Mouse (Mus musculus) forebrain, postnatal 0 days (tissue): Measurements from ENCODE around the gene Olfr710. TPM values are rescaled to one million over a fixed set of nuclear protein-coding genes. Genes with fewer than 3 reads are reported as not detected.
A peak's percentile ranks its signal among the peaks of the same experiment; 100 is the strongest.
"Not testable (repeated sequence)": the region's sequence is repeated elsewhere in the genome, so short reads cannot be mapped to it uniquely, and the experiment has no call there.

ENCODE experiments used
- ATAC-seq: fragments of 200-750 bp; cut with Nextera tagmentation; 2 replicates; pipeline ENCODE4 v1.8.0; 2017; ENCODE audit warnings: mild to moderate bottlenecking, moderate library complexity
- DNase-seq: peaks from one replicate; pipeline ENCODE4 v3.0.0-alpha.2; 2015
- H3K27ac ChIP-seq: fragments of 300-500 bp; sonication (generic); 2 replicates; pipeline ENCODE4 v1.5.1; 2014; ENCODE audit warnings: low read depth, mild to moderate bottlenecking, antibody characterized with exemption, low read length, moderate library complexity, mixed read lengths
- H3K27me3 ChIP-seq: fragments of 300-500 bp; sonication (generic); 2 replicates; pipeline ENCODE4 v1.6.1; 2014; ENCODE audit warnings: mild to moderate bottlenecking, low read length, mixed read lengths; ENCODE audit not compliant: insufficient read depth
- H3K36me3 ChIP-seq: fragments of 300-500 bp; sonication (generic); 2 replicates; pipeline ENCODE4 v1.6.1; 2014; ENCODE audit warnings: mild to moderate bottlenecking, moderate library complexity; ENCODE audit not compliant: insufficient read depth
- H3K4me1 ChIP-seq: fragments of 300-500 bp; sonication (generic); 2 replicates; pipeline ENCODE4 v1.6.1; 2014; ENCODE audit warnings: antibody characterized with exemption; ENCODE audit not compliant: insufficient read depth
- H3K4me2 ChIP-seq: fragments of 300-500 bp; sonication (generic); 2 replicates; pipeline ENCODE4 v1.6.1; 2014; ENCODE audit warnings: low read depth, mild to moderate bottlenecking, moderate library complexity
- H3K4me3 ChIP-seq: fragments of 300-500 bp; sonication (generic); 2 replicates; pipeline ENCODE4 v1.5.1; 2014; ENCODE audit warnings: low read depth, low read length, mixed read lengths
- H3K9ac ChIP-seq: fragments of 300-500 bp; sonication (generic); 2 replicates; pipeline ENCODE4 v1.6.1; 2014; ENCODE audit warnings: mild to moderate bottlenecking
- H3K9me3 ChIP-seq: fragments of 300-500 bp; sonication (generic); 2 replicates; pipeline ENCODE4 v1.6.1; 2016; ENCODE audit warnings: low read length
- CTCF ChIP-seq: sonication (generic); IDR thresholded peaks from 2 replicates; pipeline ENCODE4 v1.5.1; 2016; ENCODE audit warnings: antibody characterized with exemption, control low read depth, low read depth
- WGBS: fragments of 180-500 bp; shearing (Covaris S2); extraction: QIAGEN DNeasy Blood & Tissue Kit; methylation state at CpG from one replicate; pipeline ENCODE4 v1.1.7; 2014; 5-methylcytosine and 5-hydroxymethylcytosine counted together
- polyA plus RNA-seq: library from polyadenylated mRNA; unstranded; fragments of >200 nt; fragmentation: Nextera tagmentation; extraction: Ambion mirVana; gene quantifications from 2 replicates; pipeline ENCODE4 v1.2.1, GENCODE M21; 2015
- total RNA-seq: library from RNA; depleted of rRNA; stranded (reverse); fragments of >200 nt; gene quantifications from 2 replicates; pipeline ENCODE4 v1.2.3, GENCODE M21; 2014; rRNA removed

Olfr710 gene
- total RNA-seq: not detected in 2 replicates
- polyA plus RNA-seq: not detected in 2 replicates

GRCm38 (mm10) chr7:106948212-106948611 is at the start of gene Olfr710:
Olfr710 (minus strand) TSS chr7:106948312.
- 80% methylated on average over 3 of the region's 3 CpGs for WGBS
- Histone ChIP-seq H3K27ac (no peak within 1 kb of the TSS), H3K27me3 (no peaks in the 10 kb centered on the region)

GRCm38 (mm10) chr7:106985236-106985635 is 37.1 kb upstream of the Olfr710 start:
- Histone ChIP-seq H3K36me3 (no peaks in the 10 kb centered on the region), H3K4me1 (no peaks in the 10 kb centered on the region), H3K9me3 (no peaks in the 10 kb centered on the region), H3K27ac (no peak overlapping the region), H3K4me2 (no peak overlapping the region), H3K27me3 (no peaks in the 10 kb centered on the region), H3K9ac (no peak overlapping the region), H3K4me3 (no peak overlapping the region)
- 91% methylated on average over 3 of the region's 3 CpGs for WGBS
- ATAC-seq: no peak
- TF ChIP-seq CTCF: no peak
- no peak for DNase-seq

More at GRCm38 (mm10) chr7:106948212-106948611, at the start of gene Olfr710:
- DNase-seq: no peak
- H3K4me2 ChIP-seq: no peak within 1 kb of the TSS
- H3K36me3 ChIP-seq: no peaks in the 10 kb centered on the region
- no peak for TF ChIP-seq CTCF
- no peaks in the 10 kb centered on the region for H3K4me1 ChIP-seq
- ATAC-seq: no peak
- H3K9ac ChIP-seq: no peak within 1 kb of the TSS
- no peaks in the 10 kb centered on the region for H3K9me3 ChIP-seq
- H3K4me3 ChIP-seq: no peak within 1 kb of the TSS

- Histone ChIP-seq H3K4me3 (no peak within 1 kb of the TSS), H3K4me1 (no peaks in the 10 kb centered on the region), H3K36me3 (no peaks in the 10 kb centered on the region), H3K9ac (no peak within 1 kb of the TSS), H3K4me2 (no peak within 1 kb of the TSS), H3K27me3 (no peaks in the 10 kb centered on the region), H3K27ac (no peak within 1 kb of the TSS), H3K9me3 (no peaks in the 10 kb centered on the region)
- DNase-seq (no peak), ATAC-seq (no peak)
- 64% methylated on average over 1 of the region's 1 CpGs for WGBS
- TF ChIP-seq CTCF: no peak
Measured at GRCm38 (mm10) chr7:106975353-106975752, 27.2 kb upstream of the Olfr710 start, which contains the start of gene Olfr711. Olfr711 (minus strand) TSS chr7:106975453.

- H3K9ac ChIP-seq: not testable (repeated sequence)
- 0 out of 2 replicates have a peak, but pooled peaks have one; percentile 2 for TF ChIP-seq CTCF
Measured at GRCm38 (mm10) chr7:106967503-106967902, 19.4 kb upstream of the Olfr710 start.

GRCm38 (mm10) chr7:106963837-106964236 is 15.7 kb upstream of the Olfr710 start, which contains the start of gene Olfr6:
Olfr6 (minus strand) TSS chr7:106963937.
- DNase-seq: no peak
- Histone ChIP-seq H3K27ac (no peak within 1 kb of the TSS), H3K4me2 (no peak within 1 kb of the TSS), H3K36me3 (no peaks in the 10 kb centered on the region), H3K9ac (no peak within 1 kb of the TSS), H3K9me3 (no peaks in the 10 kb centered on the region), H3K4me3 (no peak within 1 kb of the TSS), H3K4me1 (no peaks in the 10 kb centered on the region), H3K27me3 (no peaks in the 10 kb centered on the region)
- ATAC-seq: no peak
- 92% methylated on average over 1 of the region's 1 CpGs for WGBS
- no peak for TF ChIP-seq CTCF

More at GRCm38 (mm10) chr7:106967503-106967902, 19.4 kb upstream of the Olfr710 start:
- not testable (repeated sequence) for H3K4me3 ChIP-seq, H3K36me3 ChIP-seq, H3K27me3 ChIP-seq, H3K4me1 ChIP-seq, H3K27ac ChIP-seq, H3K9me3 ChIP-seq, H3K4me2 ChIP-seq, DNase-seq, ATAC-seq

GRCm38 (mm10) chr7:106932119-106932518 is 16.0 kb downstream of the Olfr710 start, which contains the start of gene Olfr709-ps1:
Olfr709-ps1 (minus strand) TSS chr7:106932219.
- H3K9me3 ChIP-seq: no peaks in the 10 kb centered on the region
- H3K4me2 ChIP-seq: no peak within 1 kb of the TSS
- H3K4me1 ChIP-seq: no peaks in the 10 kb centered on the region
- H3K36me3 ChIP-seq: no peaks in the 10 kb centered on the region
- no peak within 1 kb of the TSS for H3K4me3 ChIP-seq
- H3K27ac ChIP-seq: no peak within 1 kb of the TSS
- no peaks in the 10 kb centered on the region for H3K27me3 ChIP-seq
- DNase-seq (no peak), ATAC-seq (no peak)
- no peak for TF ChIP-seq CTCF
- H3K9ac ChIP-seq: no peak within 1 kb of the TSS

GRCm38 (mm10) chr7:106920961-106921360 is 27.2 kb downstream of the Olfr710 start:
- not testable (repeated sequence) for H3K36me3 ChIP-seq, DNase-seq, H3K27ac ChIP-seq, H3K9ac ChIP-seq, H3K4me1 ChIP-seq, ATAC-seq, H3K9me3 ChIP-seq, H3K4me3 ChIP-seq, H3K4me2 ChIP-seq, H3K27me3 ChIP-seq
- WGBS: 90% methylated on average over 3 of the region's 7 CpGs
